Mouse (Mus musculus): Measurements from ENCODE around the gene Zc3h13.

Gene Zc3h13

DNA sequence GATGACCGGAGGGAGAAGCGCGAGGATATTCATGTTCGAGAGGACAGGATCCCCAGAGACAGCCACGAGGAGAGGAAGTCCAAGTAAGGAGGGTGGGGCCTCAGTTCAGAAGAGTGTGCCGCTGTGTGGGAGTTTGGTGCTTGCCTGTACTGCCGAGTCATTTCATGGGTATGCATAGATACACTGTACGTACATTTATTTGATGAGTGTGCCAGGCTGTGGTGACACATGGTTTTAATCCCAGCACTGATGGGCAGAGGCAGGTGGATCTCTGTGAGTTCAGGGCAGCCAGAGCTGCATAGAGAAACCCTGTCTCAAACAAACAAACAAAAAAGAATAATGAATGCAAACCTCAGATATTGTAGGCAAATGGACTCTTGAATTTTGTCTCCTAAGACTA is 43.9 kb downstream of the Zc3h13 start:
- no peak for DNase-seq

DNA sequence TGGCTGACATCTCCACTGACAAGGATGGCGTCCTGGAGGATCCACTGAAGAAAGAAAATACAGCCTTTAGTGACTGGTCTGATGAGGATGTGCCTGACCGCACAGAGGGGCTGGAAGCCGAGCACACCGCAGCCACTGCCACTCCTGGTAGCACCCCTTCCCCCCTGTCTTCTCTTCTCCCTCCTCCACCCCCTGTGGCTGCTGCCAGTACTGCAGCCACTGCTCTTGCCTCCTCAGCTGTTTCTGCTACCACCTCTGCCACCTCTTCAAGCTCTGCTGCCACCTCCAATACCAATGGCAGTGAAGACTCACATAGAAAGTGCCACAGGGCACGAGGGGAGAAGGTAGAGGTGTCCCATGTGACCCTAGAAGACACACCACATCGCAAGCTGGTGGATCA is 46.4 kb downstream of the Zc3h13 start:
- peak; percentile 38 for DNase-seq

DNA sequence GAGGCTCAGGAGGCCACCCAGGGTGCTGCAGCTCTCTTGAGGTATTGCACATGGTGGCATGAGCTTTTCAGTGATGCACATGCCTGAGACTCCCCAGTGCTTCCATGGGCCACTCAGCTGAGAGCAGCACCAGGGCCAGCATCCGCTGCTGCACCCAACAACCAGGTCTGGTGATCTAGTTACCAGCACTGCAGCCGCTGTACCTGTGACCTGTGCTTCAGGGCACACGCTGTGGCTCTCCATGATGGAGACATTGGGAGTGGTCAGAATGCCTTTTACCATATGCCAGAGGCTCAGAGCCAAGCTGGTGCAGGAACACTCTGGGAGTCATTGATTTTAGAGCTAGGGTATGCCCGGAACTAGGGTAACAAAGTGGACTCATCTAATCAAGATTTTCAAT is 50.1 kb downstream of the Zc3h13 start:
- DNase-seq = no peak

DNA sequence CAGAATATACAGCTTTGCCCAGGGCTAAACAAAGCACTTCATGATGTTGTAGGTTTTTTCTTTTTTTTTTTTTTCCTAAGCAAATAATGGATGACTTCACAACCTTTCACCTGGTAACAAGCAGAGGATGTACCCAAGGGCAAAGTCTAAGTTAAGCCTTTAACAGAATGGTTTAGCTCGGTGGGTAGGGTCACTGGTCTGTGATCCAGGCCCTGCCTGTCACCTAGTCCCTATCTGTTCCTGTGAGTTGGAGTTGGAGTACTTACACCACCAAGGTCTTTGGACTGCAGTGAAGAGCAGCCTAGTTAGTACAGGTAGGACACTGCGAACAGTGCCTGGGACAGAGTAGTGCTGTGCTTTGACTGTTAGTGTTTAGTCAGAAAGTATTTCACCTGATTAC is 53.7 kb downstream of the Zc3h13 start:
- no peak for DNase-seq

DNA sequence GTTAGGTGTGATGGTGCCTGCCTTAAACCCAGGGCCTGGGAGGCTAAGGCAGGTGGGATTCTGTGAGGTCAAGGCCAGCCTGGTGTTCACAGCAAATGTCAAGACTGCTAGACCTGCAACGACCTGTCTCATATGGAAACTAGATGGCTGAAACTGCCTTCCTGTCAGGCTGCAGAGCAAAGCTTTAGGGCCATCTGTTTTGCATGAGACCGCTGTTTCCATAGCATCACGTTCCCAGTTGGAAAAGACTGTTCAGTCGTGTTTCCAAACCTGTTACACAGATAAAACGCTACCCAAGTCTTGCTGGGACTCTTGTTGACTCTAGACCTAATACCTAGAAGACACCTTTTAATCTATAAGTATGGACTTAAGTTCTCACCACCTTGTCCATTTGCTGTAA is 61.9 kb downstream of the Zc3h13 start:
- no peak for DNase-seq

DNA sequence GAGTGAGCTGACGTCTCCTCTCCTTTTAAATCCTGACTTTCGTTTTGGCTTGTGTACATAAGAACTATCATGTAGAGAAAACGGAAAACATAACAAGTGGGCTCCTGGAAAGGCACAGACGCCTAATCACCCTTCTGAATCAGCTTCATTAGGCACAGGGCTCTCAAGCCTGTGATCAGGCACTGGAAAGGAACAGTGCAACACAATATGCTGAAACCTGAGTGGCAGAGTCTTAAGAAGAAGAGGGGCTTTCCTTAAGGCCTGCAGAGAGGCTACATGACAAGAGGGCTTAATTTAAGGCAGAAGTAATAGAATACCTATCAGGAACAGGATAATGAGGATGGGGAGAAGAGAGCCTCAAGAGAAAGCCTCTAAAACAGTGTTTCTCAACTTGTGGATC is 67.5 kb downstream of the Zc3h13 start:
- no peak for DNase-seq

DNA sequence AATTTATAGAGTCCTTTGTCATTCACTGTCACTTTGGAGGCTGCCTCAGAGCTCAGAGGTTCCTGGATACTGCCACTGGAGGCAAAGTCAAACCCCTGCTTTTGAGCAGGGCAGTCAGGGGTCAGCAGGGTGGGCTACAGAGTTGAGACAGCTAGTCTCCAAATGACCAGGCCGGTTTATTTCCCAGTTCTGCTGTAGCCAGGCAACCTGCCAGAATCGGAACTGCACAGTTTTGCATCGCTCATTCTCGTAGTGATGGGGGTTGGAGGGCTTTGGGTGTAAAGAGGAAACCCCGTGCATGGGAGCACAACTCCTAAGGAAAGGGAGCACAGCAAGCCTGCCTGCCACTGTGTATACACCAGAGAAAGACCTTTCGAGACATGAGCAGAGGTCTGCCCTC is 79.1 kb downstream of the Zc3h13 start:
- DNase-seq = no peak

DNA sequence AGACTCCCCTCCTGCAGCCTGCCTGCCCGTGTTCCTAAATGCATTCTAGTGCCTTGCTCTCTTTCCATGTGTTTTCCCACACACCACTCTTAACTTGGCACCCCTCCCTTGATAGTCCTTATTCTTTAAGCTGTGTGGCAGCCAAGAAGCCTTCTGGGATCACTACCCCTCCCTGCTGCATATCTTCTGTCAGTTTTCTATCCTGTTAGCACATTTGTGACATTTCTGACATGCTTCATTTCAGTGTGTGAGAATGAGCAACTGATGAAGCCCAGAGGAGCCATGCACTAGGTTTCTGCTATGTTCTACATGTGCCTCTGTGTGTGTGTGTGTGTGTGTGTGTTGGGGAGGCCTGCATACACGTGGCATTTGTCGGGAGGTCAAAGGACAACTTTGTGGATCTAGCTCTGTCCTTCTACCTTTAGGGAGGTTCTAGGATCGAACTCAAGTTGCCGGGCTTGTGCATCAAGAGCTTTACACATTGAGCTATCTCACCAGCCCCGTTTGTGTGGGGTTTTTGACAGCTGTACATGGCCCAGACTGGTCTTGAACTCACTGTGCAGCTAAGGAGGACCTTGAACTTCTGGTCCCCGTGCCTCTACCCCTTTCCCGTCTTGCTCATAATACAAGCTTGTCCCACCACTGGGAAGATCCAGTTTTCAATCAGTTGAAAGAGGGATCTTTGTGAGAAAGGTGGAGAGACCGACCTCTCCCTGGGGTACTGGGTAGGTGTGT is 81.3 kb downstream of the Zc3h13 start:
- DNase-seq = no peak

DNA sequence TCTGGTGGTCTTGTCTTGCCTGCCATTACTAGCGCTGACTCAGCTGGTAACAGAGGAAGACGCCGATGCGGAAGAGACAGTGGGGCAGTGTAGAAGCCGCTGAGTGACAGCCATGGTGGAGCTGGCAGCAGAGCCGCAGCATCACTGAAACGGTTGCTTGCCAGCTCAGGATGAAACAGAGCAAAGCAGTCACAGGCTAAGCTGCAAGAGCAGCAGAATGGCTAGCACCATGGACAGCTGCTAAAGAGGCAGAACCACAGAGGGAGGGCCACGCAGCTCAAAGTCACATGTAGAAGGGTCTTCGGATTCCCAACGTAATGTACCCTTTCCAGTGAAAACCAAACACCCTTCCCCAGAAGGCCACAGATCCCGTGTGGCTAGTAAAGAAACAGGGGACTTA is 82.6 kb downstream of the Zc3h13 start:
- DNase-seq = no peak

DNA sequence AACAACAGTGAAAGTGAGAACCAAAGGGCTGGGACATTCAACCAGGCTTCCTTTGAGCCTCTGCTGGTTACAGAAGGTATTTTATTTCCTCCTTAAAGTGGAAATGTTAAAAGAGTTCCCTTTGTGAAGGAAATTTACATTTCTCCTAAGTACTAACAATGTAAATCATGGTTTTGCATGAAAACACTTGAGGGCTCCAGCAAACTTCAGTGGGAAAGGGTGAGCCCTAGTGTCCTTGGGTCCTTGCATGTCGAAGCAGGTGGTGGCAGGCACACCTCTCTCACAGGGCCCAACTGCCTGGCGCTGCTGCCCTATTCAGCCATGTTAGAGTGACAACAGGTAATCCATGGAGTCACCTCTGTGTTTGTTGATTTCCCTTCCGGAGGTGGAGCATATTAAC is 83.3 kb downstream of the Zc3h13 start:
- DNase-seq = no peak

DNA sequence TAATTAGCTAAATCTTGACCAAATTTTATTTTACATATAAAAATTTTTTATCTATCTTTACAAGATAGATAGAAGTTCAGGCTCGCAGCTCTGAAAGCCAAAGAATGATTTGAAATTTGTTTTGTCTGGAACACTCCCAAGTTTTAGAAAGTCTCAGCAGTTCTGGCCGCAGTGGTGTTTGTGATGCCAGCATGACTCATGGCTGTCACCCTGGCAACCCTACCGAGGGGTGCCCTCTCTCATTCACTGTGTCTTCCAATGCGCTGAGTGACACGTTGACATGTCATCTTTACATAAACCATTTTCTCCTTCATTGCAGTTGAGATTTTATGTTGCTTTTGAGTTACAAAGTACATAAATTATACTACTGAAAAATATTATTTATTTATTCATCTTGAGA is 85.7 kb downstream of the Zc3h13 start:
- DNase-seq = no peak

DNA sequence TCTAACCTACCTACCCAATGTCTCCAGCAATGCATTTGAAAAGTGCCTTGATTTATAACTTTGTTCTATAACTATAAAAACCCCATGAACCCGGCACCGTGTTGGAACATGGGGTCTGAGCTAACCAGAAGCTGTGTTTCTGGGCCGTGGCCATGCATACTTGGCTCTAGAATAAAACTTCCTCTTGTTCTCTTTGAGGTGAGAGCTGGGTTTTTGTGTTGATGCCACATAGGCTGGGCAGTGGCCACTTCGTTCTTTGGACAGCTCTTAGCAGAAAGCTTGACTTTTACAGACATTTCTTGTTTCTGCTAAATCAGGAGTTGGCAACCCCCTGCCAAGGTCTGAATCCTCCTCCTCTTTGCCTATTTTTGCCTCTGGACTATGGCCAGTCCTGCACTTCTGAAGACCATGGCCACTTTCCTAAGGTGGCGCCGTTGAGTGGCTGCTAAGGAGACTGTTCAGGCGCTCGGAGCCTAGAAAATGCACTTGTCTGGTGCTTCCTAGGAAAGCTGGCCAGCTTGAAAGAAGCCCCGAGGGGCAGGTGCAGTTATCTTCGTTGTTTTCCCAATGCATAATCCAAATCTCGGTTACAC is 90.9 kb downstream of the Zc3h13 start:
- DNase-seq = no peak

DNA sequence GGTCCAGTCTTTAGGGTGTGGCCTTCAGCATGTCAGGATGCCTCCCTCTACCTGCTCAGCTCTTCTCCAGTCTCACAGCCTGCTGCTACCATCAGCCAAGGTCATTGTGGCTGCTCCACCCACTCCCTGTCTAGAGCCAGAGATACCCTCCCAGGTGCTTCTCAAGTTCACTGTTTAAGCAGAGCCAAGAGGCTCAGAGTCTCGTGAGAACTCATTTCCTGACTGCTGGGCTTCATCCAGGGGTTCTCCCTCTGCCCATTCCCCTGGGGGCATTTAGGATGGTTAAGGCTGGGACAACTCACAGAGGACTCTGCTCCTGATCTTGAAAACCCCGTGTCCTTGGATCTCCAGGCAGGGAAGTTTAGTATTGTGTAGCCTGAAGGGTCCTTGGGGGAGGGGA is 92.1 kb downstream of the Zc3h13 start:
- DNase-seq = no peak

DNA sequence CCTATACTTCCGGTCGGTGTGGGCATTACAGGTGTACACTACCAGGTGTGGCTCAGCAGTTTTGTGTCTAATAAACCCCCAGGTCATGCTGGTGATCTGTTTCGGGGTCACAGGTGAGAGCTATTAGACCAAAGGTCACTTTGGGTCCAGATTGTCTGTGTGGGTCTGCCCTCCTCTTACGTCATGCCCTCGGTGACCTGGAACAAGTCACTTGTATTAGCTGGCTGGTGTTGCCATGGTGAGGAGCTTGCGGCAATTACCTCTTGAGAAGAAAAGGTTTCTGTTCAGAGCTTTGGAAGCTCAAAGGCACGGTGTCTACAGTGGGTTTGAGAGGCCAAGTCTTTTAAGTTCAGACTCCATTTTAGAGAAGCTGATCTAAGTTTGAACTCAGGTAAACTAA is 93.4 kb downstream of the Zc3h13 start:
- no peak for DNase-seq
